Mouse (Mus musculus): ENCODE data around the gene Ccl20. TPM values are rescaled to one million over a fixed set of nuclear protein-coding genes. Genes with fewer than 3 reads are reported as not detected.
A peak's percentile ranks its signal among the peaks of the same experiment; 100 is the strongest.

The Ccl20 gene
- 10 to 100 TPM in 2 of 3 experiments, 1 to 10 TPM in 1; 1.1 to 29.5 (median 11.3) TPM for polyA plus RNA-seq (2017; shearing (Covaris generic))

DNA sequence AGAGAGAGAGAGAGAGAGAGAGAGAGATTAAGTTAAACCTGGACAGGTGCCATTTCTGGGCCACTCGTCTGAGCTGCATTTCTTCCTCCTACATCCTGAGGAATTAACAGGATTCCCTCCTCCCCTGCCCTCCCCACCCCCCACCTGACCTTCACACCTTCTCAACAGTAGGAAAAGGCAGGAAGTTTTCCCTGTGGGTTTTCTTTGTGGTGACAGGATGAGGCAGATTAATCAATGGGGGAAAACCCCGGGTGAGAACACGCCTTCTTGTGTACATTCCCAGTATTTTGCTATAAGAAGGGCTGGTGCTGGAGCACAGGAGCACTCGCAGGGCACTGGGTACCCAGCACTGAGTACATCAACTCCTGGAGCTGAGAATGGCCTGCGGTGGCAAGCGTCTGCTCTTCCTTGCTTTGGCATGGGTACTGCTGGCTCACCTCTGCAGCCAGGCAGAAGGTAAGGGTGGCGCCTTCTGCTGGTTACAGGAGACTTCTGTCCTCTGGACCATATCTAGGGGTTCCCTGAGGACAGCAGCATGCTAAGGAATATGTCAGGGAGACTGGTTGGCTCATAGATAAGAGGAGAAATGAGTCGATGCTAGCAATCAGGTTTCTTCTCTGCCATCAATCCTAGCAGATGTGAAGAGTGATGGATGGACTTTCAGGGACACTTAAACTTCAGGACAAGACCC, at the start of gene Ccl20:
TSS of gene Ccl20 (plus strand) at position 320 of the 691 bp plus-strand sequence.
- ATAC-seq, result no peak

DNA sequence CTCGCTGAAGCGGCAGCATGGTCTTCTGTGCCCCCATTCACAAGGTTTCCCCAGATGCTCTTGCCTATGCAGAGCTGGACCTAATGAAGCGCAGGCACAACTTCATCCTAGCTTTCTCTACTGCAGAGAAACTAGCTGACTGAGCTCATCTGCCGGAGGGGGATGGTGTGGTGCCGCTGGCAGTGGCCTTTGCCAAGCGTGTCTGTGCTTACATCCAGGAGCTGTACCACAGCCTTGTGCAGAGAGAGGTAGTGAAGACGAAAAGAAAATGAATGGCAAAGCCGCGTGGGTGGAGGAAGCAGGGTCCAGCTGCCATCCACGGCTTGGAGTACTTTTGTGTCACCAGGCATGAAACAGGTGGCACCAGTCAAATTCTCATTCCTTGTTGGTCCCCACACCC, 49.4 kb upstream of the Ccl20 start:
- ATAC-seq, result no peak

DNA sequence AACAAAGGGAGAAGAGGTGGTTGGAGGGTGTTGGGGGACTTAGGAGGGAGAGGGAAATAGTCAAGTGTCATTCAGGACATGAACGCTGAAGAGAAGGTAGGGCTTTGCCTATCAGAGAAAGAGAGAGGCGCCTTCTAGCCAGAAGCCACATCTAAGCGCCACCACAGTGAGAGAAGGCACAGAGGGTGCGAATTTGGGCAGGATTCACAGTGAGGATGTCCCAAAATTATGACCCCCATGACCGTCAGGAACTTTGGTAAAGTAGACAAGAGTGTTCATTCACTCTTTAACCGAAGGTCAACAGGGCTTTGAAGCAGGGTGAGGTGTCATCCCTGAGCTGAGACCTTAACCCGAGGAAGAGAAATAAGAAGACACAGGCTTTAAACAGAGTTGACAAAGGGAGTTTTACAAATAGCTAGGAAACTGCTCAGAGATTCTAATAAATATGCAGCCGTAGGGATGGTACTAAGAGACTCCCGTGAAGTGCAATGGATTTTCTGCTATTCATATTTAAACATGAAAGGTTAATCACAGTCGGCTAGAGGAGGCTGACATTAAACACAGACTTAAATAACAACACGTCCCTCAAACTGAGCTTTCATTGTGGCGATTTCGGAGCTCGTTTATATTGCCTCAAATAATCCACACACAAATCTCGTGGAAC, 40.9 kb upstream of the Ccl20 start:
- ATAC-seq, result no peak

DNA sequence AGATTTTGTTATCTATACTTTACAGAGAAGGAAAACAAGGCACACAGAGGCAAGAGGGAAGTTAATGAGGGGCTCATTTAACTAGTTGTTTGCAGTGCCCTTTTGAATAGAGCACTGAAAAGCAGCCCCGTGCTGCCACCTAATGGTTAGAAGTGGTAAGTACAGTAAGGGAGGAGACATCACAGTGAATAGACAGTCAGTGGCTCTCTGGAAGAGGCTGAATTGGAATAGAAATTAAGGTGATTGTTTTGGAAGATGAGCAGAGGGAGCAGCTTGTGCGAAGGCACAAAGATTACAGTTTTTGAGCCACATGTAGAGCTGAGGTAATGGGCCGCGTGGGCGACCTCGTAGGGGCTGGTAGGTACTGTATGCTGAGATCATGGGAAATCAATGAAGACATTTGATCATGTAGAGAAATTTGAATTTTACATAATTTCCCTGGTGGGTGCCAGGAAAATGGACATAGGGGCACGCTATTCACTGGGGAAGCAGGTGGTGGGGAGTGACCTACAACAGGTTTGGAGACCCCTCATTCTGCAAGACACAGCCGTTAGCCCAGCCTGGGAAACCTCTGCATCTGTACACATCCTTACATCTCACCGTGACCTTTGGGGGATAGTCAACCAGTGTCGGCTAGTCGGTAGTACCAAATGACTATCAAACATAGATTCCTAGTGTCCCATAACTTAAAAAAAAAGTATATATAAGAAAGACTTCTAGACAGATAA, 40.2 kb upstream of the Ccl20 start:
- ATAC-seq, result peak; percentile 55

DNA sequence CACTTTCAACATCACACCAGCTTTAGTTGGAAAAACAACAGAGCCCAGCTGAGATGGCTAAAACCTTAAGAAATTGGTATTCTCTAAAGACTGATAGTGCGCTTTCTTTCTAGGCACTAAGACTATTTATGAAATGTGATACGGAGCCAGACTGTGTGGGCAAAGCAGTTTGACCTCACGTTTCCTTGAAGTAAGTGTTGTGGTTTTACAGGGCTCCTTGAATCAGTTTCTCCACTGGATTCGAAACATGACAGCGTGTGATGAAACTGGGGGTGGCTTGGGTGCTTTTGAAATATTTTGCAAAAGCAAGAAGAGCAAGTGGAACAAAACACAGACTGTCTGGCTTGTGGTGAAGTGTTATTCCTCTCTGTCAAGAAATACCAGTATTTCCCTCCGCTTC, 39.5 kb upstream of the Ccl20 start:
- ATAC-seq, result peak; percentile 59

DNA sequence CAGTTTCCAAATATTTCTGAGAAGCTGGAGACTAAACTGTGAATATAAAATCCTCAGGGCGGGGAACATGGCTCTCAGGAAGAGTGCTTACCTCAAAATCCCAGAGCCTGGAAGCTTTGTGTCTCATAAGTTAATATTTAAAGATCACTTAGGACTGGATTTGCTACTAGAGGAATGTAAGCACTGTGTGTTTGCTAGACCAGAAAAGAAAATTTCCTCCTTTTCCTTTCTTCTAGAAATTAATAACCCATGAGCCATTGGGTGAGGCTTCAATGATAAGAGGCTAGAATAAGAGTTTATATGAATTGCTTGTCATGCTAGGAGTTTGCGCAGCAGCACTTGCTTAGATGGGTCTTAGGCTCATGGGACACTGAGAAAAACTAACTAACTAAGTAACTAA, 31.8 kb upstream of the Ccl20 start:
- no peak for ATAC-seq

DNA sequence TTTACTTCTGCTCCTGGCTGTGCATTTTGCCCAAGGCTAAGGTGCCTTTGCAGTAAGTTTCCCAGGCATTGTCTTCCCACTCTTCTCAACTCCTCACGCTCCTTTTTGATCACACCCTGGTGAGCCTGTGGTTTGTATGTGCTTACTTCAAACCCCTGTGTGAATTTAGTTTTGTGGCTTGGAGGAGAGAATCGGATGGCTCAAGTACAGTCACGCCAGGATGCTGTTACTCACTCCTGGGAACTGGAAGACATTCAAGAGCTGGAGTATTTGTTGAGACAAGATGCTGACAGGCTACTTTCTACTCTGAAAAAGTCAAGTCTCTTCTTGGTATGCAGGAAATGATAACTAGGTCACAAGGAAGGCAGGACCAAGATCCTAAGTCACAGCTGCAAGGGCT, 25.3 kb upstream of the Ccl20 start:
- ATAC-seq, result peak; percentile 48

DNA sequence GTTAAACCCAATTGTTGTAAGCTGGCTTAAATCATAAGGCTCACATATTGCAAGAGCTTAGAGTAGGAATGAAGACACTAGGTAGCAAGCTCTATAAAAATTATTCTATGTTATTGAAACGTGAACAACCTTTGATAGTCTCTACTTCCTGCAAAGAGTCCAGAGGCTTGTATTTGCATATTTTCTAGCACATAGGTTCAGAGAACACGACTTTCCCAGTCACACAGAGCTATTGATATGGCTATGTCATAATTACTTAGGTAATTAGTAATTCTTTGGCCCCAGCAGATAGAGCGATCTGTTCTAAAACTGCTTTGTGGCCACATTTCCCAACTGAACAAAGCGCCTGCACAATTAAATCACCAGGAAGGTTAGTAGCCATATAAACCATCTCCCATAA, 19.6 kb upstream of the Ccl20 start:
- no peak for ATAC-seq

DNA sequence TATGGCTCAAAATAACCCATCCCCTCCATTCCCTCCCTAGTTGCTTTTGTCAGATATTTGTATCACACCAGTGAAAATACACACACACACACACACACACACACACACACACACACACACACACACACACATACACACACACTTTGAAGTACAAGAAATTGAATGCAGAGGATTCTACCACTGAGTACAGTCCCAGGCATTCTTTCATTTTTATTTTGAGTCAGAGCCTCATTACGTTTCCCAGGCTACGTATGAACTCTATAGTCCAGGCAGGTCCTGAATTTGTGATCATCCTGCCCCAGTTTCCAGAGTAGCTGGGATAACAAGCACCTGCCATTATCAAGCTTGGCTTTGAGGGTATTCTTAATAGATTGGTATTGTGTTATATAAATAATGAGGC, 17.4 kb upstream of the Ccl20 start:
- no peak for ATAC-seq

DNA sequence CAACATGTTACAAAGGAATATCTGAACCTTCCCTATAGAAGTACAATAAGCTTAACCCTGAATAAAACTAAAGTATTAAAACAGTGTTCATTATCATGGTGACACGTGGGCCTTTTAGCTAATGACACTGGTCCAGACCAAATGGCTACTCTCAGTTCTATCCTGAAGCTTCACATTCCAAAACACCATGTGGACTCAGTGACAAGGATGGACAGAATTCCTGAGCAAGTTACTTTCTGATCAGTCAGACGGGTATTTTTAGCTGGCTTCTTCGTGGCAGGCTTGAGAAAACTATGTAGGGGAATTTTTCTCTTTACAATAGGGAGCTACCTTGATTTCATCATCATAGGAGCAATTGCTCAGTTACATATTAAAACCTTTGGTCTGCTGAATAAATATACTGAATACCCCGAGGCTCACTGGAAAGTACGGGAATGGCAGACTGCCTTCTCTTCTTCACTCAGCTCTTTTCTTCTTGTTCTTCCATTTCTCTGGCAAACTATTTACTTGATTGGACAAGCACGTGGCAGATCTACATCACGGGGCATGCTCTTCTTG, 16.9 kb upstream of the Ccl20 start:
- no peak for ATAC-seq

DNA sequence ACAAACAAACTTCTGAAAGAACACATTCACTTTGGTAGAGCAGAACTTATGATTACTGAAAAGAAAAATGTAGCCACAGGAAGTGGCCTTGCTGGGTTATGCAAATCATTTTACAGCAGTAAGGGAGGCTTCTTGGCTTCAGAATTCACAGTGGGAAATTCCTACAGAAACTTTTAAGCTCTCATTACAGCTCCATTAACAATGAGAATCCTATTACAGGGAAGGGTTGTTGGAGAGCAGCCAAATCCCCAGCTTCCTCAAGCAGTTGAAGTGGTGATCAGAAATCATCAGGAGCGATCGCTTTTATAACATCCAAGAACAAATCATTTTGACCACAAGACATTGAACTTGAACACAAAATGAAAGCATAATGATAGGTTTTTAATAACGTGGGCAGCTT, 14.7 kb upstream of the Ccl20 start:
- ATAC-seq, result no peak

DNA sequence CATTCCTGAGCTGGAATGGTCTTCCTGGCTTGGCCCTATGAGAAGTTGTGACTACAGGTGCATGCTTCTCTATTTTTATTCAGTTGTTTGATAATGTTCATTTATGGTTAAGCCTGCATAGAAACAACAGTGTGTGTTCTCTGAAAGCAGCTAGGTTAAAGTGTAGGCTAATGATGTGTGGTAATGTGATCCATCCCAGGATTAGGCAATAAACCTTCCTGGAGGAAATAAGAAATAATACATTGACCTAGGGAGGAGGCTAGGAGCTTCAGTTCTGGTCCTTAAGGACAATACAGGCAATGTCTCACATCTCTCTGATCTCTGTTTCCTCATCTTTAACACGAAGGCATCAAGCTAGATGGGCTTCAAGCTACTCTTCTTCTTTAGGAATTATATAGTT, 11.1 kb upstream of the Ccl20 start:
- no peak for ATAC-seq

DNA sequence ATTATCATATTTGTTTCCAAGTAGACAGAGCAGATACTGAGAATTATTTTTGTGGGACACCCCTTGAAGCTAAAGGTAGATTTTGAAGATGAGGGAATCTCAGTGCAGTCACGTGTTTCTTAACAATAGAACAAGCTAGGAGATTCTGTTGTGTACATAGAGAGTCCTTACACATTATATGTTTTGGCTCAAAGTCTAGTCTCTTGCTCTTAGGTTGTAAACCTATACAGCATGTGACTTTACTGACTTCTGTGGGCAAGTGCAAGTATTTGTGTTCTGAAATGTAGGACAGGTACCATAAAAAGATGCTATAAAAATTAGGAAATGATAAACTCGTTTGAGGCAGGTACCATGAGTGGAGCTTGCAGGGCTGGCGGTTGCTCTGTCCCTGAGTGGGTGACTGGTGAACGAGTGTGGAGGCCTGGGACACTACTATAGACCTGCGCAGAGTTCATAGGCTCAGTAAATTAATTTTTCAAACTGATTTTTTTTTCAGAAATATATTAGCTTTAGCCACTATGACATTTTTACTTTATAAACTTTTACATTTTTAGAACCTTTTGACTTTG, 9.1 kb upstream of the Ccl20 start:
- ATAC-seq, result no peak

DNA sequence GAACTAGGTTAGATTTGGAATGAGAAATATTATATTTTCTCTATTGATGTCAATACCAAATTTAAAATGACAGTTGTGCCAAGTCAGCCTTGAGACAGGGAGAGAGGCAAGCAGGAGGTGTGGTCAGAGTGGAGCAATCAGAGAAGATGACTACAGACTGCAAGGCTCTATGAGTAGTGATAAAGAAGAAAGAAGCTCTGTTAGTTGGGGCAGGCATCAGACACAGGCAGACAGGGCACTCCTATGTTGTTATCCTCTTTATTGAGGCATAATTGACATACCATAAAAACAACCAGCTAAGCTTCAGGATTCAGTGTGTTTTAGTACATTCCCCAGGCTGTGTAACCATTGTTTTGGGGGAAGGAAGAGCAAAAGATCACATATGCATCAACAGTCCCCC, 5.6 kb upstream of the Ccl20 start:
- ATAC-seq, result no peak

DNA sequence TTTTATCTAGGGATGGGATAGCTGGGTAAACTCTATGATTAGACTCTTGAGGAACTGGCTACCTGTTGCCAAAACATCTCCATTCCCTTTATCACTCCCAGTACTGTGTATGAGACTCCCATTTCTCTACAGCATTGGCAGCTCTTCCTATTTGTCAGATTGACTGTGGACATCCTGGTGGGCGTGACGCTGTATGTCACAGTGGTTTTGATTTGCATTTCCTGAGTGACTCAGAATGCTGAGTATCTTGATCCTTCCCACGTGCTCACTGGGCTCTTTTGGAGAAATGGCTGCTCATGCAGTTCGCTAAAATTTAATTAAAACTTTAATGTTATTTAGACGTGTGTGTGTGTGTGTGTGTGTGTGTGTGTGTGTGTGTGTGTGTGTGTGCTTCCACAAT, 4.8 kb upstream of the Ccl20 start:
- peak; percentile 84 for ATAC-seq

DNA sequence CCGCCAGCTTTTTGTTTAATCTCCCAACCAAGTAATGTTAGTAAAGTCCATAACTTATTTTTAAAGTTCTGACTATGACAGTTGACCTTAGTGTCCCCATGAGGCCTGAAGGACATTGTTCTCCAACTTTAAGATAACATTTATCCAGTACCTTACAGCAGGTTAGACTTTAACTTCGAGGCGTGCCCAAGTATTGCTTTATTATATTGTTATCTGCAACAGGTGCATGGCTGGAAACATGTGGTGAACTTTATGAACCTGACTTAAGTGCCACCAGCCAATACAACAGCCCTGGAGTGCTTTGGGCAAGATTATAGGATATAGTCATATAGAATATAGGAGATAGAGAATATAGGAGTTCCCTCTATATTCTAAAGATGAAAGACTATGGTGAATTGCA, 651 bp downstream of the Ccl20 start:
- ATAC-seq, result no peak

DNA sequence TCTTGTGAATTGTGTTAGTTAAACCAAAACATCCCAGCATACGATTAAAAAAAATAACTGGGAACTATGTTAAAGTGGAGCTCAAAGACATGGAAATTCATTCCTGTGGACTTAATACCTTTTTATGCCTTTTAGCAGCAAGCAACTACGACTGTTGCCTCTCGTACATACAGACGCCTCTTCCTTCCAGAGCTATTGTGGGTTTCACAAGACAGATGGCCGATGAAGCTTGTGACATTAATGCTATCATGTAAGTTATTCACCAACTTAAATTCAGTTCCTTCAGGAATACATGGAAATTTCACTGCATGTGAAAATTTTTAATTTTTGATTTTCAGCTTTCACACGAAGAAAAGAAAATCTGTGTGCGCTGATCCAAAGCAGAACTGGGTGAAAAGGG, 1.1 kb downstream of the Ccl20 start:
- no peak for ATAC-seq

DNA sequence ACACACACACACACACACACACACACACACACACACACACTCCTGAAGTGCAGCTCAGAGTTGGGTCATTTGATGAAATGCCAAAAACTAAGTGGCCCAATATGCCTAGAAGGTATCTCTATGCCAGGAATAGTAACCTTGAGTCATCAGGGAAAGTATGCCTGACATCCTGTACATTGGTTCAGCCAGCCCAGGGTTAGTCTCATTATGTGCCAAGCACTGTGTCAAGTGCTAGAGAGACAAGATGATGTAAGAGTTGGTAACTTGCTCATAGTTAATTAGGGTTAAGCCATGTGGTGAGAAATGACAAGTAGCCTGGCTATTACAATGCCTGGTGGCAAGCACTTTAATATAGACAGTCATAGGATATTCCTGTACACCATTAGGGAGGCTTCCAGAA, 3.3 kb downstream of the Ccl20 start:
- ATAC-seq, result no peak

DNA sequence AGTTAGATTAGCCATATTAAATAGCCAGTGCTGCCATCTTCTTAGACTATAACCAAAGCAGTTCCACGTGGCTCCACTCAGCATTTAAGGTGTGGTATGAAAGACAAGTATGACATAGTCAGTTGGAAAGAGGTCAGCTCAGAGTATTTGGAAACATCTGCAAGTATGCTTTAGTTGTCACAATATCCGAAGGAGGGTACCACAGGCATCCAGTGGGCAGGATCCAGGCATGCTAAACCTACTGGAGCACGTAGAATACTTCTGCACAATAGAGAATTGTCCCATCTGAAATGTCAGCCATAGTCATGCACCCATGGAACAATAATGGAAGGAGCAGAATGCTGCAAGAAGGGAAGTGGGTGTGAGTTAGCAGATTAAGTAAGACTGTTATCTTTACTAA, 3.7 kb downstream of the Ccl20 start:
- ATAC-seq, result no peak

DNA sequence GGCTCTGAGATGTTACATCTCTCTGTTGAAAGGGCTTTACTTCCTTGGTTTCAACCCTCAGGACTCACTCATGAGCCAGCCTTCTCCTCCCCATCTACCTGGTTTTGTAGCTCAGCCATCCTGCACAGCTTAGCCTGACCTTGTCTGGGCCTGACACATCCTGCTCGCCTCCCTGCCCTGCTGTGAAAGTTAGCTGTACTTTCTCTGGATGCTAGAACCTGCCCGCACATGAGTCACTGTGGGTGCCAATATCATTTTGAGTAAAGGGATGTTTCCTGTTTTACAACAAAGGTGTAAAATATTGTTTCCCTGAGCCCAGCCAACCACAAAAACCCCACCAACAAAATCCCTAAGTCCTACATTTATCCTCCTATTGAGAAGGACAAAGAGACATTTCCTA, 6.6 kb downstream of the Ccl20 start:
- ATAC-seq, result peak; percentile 38

DNA sequence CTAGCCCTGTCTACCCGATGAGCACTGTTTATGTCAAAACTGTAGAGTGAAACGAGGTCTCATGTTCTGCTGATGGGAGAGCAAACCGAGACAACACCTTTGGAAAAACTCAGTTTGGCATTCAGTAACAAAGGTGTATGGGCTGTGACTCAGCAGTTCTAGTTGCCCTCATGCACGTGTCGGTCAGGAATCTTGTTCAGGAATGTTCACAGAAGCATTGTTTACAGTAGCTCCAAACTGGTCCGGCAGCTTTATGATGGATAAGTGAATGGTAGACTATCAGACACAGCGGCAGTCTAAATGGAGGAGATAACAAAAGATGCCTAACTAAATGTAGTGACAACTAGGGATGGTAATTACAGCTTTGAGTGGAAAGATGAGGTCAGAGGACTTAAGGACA, 19.3 kb downstream of the Ccl20 start:
- ATAC-seq, result no peak

DNA sequence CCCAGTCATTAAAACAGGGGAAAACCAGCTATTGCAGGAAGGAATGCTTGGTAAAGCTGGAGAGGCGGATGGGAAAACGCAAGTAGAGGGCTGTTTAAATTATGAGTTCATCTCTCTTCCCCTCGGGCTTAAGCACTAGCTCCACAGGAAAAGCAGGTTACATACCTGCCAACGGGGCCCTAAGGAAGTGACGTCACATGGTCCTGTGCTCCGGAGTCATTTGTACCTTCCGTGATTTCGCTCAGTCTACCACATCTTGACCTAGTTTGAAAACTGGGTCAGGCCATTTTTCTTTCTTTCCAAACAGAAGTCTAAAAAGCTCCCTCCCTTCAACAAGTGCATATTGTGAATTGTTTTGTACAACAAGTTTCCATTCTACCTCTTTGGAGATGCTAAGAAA, 21.3 kb downstream of the Ccl20 start:
- ATAC-seq, result peak; percentile 84

DNA sequence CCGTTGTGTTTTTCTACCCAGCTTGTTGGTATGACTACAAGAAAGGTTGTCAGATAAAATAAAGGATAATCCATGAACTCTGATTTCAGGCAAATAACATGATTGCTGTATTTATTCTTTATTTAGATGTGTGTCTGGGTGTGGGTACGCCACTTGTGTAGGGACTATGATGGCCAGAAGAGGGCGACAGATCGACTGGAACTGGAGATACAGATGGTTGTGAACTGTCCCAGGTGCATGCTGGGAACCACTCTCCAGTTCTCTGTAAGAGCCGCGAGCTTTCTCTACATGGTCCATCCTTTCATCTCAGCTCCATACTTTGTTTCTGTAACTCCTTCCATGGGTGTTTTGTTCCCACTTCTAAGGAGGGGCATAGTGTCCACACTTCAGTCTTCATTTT, 22.2 kb downstream of the Ccl20 start:
- no peak for ATAC-seq
